Mouse (Mus musculus) liver, adult (tissue): ENCODE results near the gene Tnfsf18.

Source experiments
- GATA4 ChIP-seq: IDR thresholded peaks from 2 replicates; pipeline ENCODE4 v1.6.1; 2014; ENCODE audit warnings: mild to moderate bottlenecking, low read length; ENCODE audit not compliant: insufficient replicate concordance

Tnfsf18 gene

DNA sequence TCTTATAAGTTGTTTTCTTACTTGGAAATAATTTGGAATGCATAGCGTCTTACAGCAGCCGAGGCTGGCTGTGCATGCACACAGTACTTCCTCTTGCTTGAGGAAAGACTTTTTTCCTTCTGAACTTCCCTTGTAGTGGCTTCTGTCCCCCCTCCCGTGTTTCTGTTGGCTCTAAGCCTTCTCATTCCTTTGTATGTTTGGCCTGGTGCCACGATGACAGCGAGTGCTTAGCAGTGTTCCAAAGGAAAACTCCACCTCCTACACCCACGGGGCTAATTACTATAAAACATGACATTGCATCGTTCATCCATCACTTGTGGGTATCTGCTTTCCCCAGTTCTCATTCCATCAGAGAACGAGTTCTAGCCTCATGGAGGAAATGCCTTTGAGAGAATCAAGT is at the start of gene Tnfsf18:
Gene Tnfsf18, plus strand, starts transcription at position 313 of the 400 bp plus-strand sequence.
- no peak for TF ChIP-seq GATA4

GRCm38 (mm10) chr1:161444858-161445257 is 49.6 kb upstream of the Tnfsf18 start:
- no peak for TF ChIP-seq GATA4

DNA sequence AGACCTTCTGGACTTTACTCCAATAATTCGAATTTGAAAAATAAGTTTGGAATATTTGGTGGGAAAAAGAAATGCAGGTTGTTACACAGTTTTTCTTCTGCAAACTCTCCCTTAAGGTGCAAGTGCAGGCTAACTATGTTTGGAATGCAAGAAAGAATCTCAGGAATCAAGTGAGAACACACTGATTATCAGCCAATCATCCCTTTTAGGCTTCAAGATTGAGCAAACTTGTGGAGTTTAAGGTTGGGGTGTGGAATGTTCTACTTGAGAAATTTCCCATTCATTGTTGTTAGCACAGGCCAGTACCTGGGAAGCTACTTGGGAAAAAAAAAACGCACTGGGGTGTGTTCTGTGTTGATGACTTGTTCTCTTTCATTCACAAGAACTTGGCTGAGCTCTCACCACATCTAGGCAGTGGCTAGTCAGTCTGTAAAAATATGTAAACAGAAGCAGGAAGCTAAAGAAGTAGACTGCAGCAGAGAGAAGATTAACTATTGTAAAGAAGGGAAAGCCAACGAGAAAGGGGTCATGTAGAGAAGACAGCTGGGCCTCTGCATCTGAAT is 42.7 kb upstream of the Tnfsf18 start:
- no peak for TF ChIP-seq GATA4

DNA sequence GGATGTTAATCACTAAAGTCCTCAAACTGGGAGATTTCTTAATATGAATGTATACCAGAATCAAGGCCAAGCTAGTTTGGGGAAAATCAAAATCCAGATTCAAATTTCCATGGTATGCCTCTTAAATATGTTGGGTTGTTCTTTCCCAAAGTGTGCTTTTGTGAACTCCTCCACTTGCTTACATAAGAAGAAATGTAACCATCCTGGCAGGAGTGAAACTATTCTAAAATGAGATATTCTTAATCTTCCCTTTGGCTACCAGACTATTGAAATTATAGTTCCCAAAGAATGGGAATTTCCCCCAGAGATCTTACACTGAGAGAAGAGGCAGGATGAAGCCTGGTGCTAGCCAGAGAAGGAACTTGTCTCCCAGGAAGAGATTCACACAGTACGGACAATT is 42.2 kb upstream of the Tnfsf18 start:
- TF ChIP-seq GATA4 = no peak

DNA sequence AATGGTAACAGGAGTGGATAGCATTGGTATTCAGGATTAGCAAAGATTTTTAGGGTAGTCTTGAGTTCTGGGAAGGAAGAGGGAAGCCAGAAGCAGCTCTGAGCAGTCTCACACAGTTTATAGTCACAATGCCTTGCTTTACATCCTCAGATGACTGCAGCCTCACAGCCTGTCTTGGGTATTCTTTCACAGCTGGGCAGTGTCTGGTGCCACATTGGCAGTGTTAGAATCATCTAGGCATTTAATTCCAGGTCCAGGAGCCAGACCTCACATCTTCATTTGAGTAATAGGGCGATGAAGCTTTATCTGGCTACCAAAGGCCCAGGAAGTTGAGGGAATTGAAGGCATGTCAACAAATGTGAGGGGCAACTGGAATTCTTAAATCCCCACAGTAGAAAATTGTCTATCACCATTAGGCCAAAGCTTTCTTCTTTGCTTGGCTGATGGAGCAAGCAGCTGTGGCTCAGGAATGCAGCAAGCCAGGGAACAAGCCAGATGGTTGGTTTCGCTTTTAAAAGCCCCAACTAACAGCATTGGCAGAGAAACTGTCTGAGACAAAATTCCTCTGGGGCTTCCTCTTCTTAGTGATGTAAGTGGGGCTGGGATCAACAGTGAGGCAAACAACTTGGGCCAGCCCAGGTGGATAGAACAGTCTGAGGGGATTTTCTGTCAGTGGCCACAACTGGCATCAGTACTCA is 30.9 kb upstream of the Tnfsf18 start:
- TF ChIP-seq GATA4 = no peak

GRCm38 (mm10) chr1:161477221-161477620 is 17.2 kb upstream of the Tnfsf18 start:
- TF ChIP-seq GATA4 = no peak

- TF ChIP-seq GATA4 = no peak
These were observed 14.6 kb upstream of the Tnfsf18 start for GRCm38 (mm10) chr1:161479854-161480253.

- TF ChIP-seq GATA4 = no peak
These were observed 12.2 kb upstream of the Tnfsf18 start for GRCm38 (mm10) chr1:161482211-161482610.

GRCm38 (mm10) chr1:161487069-161487468 is 7.4 kb upstream of the Tnfsf18 start:
- no peak for TF ChIP-seq GATA4

DNA sequence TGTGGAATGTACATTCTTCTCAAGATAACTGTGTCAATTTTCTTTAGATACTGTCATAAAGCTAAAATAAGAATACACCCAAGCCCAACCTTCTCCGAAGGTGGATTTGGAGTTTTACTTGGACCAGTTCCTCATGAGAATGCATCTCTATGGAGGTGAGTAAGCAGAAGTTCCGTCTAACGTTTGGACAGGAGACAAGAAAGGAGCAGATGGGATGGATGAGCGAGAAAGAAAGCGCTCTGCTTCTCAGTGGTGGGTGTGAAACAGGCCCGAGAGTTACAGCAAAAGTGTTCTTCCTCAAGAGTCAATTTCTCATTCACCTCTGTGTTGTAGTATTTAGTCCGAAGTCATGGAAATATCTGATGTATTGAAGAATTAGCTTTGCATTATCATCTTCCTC is 2.7 kb upstream of the Tnfsf18 start:
- TF ChIP-seq GATA4 = no peak

DNA sequence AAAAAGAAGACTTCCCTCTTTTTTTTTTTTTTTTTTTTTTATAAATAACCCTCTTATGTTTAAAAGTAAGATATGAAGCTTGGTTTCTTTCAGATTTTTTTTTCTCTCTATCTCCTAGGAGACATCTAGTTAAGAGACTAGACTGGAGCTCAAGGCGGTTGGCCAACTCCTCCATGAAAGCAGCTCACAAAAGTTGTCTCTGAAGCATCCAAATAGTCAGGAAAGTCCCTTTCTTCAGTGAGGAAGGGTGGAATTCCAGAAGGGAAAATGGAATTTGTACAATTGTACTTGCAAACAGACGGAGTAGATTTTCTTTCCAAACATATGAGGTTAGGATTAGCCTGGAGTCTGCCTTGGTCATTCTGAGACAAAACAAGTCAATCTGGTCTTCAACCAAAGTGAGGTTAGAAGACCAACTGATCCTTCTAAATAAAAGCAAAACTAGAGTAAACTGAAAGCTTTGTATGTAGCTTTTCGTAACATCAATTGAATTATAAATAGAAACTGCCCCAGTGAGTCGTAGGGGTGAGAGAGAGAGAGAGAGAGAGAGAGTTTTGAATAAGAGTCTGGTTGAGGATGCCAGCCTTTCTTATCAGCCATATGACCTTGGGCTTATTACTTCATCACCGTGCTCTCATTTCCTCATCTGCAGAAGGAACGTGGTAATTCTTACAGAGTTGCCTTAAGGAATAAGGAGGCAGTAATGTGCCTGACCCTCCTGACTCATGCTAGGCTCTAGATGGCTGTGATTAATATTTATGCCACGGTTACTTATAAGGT is 2.6 kb downstream of the Tnfsf18 start:
- TF ChIP-seq GATA4 = no peak

- TF ChIP-seq GATA4 = no peak
These were observed 5.8 kb downstream of the Tnfsf18 start for GRCm38 (mm10) chr1:161500114-161500810.

DNA sequence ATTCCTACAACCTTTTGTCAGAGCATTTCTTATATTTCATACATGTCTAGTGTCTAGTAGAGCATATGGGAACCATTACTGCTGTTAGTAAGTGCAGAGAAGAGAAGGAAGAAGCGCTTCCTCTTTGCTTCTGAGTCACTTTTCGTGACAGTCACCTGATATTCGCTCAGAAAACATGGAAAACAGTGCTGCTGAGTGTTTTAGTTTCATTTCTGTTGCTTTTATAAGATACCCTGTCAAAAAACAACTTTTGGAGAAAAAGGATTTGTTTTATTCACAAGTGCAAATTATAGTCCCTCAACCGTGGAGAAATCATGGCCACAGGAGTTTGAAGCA is 6.3 kb downstream of the Tnfsf18 start:
- no peak for TF ChIP-seq GATA4

- no peak for TF ChIP-seq GATA4
These were observed 11.9 kb downstream of the Tnfsf18 start for GRCm38 (mm10) chr1:161506317-161506716.

DNA sequence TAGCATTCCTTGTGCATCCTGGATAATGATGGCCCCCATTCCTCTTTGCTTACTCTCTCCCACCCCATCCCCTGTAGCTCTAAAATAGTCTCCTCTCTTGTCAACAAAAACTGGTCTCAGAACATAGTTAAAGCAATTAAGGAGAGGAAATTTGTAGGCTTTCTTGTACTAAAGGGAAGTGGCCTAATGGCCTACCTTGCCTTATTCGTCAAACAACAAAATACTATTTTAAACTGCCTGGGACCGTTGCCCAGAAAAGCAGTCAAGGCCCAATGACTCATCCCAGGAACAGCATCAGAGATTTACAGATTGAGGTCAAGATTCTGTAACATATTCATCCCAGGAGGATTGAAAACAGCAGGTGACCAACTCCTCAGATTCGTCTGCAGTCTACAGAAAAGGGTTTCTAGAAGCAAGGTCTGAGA is 13.2 kb downstream of the Tnfsf18 start:
- TF ChIP-seq GATA4 = no peak

- no peak for TF ChIP-seq GATA4
These were observed 22.9 kb downstream of the Tnfsf18 start for GRCm38 (mm10) chr1:161517355-161517754.

DNA sequence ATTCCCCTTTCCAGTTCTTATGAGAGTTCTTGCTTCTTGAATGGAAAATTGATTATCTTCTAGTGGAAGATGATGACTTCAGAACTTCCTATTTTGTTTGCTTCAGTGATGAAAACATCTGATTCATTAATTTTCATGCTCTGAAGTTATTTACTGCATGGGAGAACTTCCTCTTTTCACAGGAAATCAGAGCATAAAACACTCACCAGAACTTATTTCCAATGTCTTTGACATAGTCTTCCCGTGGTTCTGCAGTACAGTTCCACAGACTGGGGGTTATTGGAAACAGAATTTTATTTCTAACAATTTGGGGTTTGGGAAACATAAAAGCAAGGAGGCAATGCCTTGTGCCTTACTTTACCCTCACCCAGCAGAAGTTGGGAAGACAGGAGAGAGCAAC is 25.8 kb downstream of the Tnfsf18 start:
- no peak for TF ChIP-seq GATA4
